Mouse (Mus musculus): ENCODE measurements around the gene Selenot.
A peak's percentile ranks its signal among the peaks of the same experiment; 100 is the strongest.
"Not testable (repeated sequence)": the region's sequence is repeated elsewhere in the genome, so short reads cannot be mapped to it uniquely, and the experiment has no call there.

The Selenot gene

GRCm38 (mm10) chr3:58576137-58577066 is at the start of gene Selenot:
Gene Selenot (plus strand): TSS chr3:58576636.
- peak; percentile 95 for DNase-seq (ENCODE audit: low spot score)

- no peak for DNase-seq (ENCODE audit: low spot score)
Observed at GRCm38 (mm10) chr3:58536573-58536972, 39.9 kb upstream of the Selenot start.

GRCm38 (mm10) chr3:58552001-58552811 is 24.2 kb upstream of the Selenot start:
- no peak for DNase-seq (ENCODE audit: low spot score)

- DNase-seq (ENCODE audit: low spot score) = no peak
Observed at GRCm38 (mm10) chr3:58556649-58557048, 19.8 kb upstream of the Selenot start.

- no peak for DNase-seq (ENCODE audit: low spot score)
Observed at GRCm38 (mm10) chr3:58559887-58560286, 16.5 kb upstream of the Selenot start.

GRCm38 (mm10) chr3:58561437-58561836 is 15.0 kb upstream of the Selenot start:
- no peak for DNase-seq (ENCODE audit: low spot score)

- no peak for DNase-seq (ENCODE audit: low spot score)
Observed at GRCm38 (mm10) chr3:58570821-58571220, 5.6 kb upstream of the Selenot start.

GRCm38 (mm10) chr3:58577067-58577503 is 649 bp downstream of the Selenot start:
- peak; percentile 45 for DNase-seq (ENCODE audit: low spot score)

GRCm38 (mm10) chr3:58577506-58578050 is 1.1 kb downstream of the Selenot start:
- no peak for DNase-seq (ENCODE audit: low spot score)

GRCm38 (mm10) chr3:58581530-58581929 is 5.1 kb downstream of the Selenot start:
- no peak for DNase-seq (ENCODE audit: low spot score)

GRCm38 (mm10) chr3:58582297-58582696 is 5.9 kb downstream of the Selenot start:
- no peak for DNase-seq (ENCODE audit: low spot score)

- DNase-seq (ENCODE audit: low spot score) = no peak
Observed at GRCm38 (mm10) chr3:58582788-58583426, 6.5 kb downstream of the Selenot start.

GRCm38 (mm10) chr3:58590544-58590943 is 14.1 kb downstream of the Selenot start:
- DNase-seq (ENCODE audit: low spot score) = not testable (repeated sequence)

- DNase-seq (ENCODE audit: low spot score) = not testable (repeated sequence)
Observed at GRCm38 (mm10) chr3:58592666-58593065, 16.2 kb downstream of the Selenot start.

- no peak for DNase-seq (ENCODE audit: low spot score)
Observed at GRCm38 (mm10) chr3:58593623-58594022, 17.2 kb downstream of the Selenot start.

- no peak for DNase-seq (ENCODE audit: low spot score)
Observed at GRCm38 (mm10) chr3:58608506-58608905, 32.1 kb downstream of the Selenot start.

- DNase-seq (ENCODE audit: low spot score) = no peak
Observed at GRCm38 (mm10) chr3:58609985-58610384, 33.5 kb downstream of the Selenot start.

GRCm38 (mm10) chr3:58621066-58621465 is 44.6 kb downstream of the Selenot start:
- DNase-seq (ENCODE audit: low spot score) = no peak

- no peak for DNase-seq (ENCODE audit: low spot score)
Observed at GRCm38 (mm10) chr3:58622665-58623394, 46.4 kb downstream of the Selenot start.

GRCm38 (mm10) chr3:58624981-58625380 is 48.5 kb downstream of the Selenot start:
- no peak for DNase-seq (ENCODE audit: low spot score)

GRCm38 (mm10) chr3:58631693-58632092 is 55.3 kb downstream of the Selenot start:
- no peak for DNase-seq (ENCODE audit: low spot score)

Data from urinary bladder, postnatal 14 days (tissue).